Mouse (Mus musculus): Measurements from ENCODE around the gene Mab21l2.

Mab21l2 gene

DNA sequence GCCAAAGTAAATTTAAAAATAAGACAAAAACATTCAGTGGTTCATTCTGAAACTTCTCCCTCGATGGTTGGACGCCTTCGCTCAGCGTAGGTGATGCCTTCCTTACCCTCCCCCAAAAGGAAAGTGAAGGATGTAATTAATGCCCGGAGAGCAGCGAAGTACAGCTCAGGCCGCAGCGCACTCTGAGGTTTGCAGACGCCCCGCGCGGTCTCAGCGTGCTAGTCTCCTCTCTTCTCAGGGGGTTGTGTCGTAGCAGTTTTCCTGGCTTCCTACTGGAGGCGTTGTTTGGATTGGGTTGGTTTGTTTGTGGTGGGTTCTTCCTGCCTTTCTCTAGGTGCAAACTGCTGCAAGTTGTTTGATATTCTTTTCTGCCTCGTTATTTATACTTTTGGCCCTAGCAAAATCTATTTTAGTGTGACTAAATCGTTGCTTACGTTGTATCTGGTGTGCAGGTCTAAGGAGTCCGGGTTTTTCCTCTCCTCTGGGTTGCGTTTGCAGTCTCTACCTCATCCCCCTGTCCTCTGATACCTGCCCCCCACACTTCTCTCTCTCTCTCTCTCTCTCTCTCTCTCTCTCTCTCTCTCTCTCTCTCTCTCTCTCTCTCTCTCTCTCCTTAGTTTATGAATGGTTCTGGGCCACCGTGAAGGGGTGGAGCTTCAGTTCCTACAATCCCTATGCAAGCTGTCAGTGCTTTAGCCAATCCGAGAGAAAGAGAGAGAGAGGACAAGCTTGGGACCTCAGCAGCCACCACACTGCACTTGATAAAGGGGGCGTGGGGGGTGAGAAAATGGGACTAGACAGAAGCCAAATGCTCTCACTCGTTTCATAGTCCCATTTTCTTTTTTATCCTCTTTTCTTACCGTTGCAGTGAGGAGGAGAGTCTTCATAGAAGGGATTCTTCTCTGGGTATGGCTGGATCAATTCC lies at the start of gene Mab21l2:
Gene Mab21l2, minus strand, starts transcription at position 539 of the 925 bp plus-strand sequence.
- no peak for DNase-seq (ENCODE audit: low spot score in 2 of 2)

DNA sequence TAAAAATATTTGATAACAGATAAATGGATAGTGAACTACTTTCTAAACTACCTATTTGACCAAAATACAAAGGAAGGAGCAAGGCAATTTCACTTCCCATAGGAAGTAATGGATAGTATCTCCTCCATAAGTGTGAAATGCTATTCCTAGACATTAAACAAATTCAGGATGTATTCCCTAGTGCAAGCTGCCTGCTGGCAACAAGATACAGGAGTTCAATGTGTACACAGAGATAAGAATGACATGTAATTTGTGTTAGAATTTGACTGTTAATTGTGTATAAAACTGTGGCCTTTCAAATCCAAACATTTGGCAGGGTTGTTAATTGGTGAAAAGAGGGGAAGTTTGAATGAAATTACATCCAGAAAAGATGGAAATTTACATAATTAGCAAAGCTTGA lies 26.9 kb upstream of the Mab21l2 start:
- DNase-seq (ENCODE audit: low spot score in 2 of 2): no peak

GRCm38 (mm10) chr3:86572519-86573244 lies 24.3 kb upstream of the Mab21l2 start:
- no peak for DNase-seq (ENCODE audit: low spot score in 2 of 2)

DNA sequence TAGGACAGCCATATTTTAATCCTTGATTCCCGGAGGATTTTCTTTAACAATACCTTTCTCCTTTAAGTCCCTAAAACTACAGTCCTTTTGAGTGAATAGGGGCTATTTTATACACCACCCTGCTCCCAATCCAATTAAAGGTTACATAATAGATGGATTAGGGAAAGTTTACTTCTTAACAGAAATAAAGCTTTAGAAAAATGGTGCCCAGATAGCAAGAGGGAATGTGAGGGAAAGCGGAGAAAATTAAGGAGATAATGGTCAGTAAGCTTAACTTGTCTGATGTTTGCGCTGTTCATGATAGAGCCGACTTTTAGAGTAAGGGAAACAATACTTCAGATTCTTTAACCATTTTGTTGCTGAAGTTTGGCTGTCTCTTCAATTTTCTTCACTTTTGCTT lies 23.1 kb upstream of the Mab21l2 start:
- DNase-seq (ENCODE audit: low spot score in 2 of 2): no peak

DNA sequence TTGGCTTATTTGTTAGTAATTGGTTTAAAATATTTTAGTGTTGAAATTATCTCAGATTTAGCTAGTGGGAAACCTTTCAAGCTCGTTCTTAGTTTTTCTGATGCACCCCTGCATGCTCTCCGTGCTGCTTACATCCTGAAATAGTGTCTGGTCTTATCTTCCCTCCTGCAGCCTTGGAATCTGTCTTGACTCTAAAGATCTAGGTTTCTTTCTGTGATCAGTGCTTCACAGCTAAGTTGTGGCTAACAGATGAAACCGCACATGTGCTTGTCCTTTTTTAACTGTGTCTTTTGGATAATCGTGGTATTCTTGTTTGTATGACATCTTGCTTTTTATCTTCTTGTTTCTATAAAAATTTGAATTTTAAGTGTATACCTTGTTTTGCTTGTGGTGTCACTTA lies 18.9 kb upstream of the Mab21l2 start:
- no peak for DNase-seq (ENCODE audit: low spot score in 2 of 2)

- no peak for DNase-seq (ENCODE audit: low spot score in 2 of 2)
Measured at GRCm38 (mm10) chr3:86561396-86561795, 13.0 kb upstream of the Mab21l2 start.

GRCm38 (mm10) chr3:86561023-86561344 lies 12.6 kb upstream of the Mab21l2 start:
- no peak for DNase-seq (ENCODE audit: low spot score in 2 of 2)

GRCm38 (mm10) chr3:86560281-86561022 lies 12.0 kb upstream of the Mab21l2 start:
- DNase-seq (ENCODE audit: low spot score in 2 of 2): no peak

DNA sequence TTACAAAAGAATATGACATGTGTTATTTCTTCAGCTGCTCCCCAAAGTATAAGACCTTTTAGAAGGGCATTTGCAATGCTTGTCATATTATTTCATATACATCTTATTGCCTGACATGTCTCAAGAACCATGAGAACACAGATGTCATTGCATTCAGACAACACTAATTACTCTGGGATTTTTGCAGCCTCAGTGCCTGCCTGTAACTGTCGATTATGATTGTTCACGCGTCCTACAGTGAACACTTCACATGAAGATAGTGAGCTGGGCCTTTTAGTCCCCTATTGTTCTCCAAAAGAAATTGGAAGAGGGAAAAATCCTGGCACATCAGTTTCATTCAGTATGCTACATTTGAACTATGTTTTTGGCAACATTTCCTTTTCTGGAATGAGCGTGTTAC lies 11.2 kb upstream of the Mab21l2 start:
- DNase-seq (ENCODE audit: low spot score in 2 of 2): no peak

- DNase-seq (ENCODE audit: low spot score in 2 of 2): no peak
Measured at GRCm38 (mm10) chr3:86558976-86559375, 10.5 kb upstream of the Mab21l2 start.

- no peak for DNase-seq (ENCODE audit: low spot score in 2 of 2)
Measured at GRCm38 (mm10) chr3:86552170-86552569, 3.7 kb upstream of the Mab21l2 start.

DNA sequence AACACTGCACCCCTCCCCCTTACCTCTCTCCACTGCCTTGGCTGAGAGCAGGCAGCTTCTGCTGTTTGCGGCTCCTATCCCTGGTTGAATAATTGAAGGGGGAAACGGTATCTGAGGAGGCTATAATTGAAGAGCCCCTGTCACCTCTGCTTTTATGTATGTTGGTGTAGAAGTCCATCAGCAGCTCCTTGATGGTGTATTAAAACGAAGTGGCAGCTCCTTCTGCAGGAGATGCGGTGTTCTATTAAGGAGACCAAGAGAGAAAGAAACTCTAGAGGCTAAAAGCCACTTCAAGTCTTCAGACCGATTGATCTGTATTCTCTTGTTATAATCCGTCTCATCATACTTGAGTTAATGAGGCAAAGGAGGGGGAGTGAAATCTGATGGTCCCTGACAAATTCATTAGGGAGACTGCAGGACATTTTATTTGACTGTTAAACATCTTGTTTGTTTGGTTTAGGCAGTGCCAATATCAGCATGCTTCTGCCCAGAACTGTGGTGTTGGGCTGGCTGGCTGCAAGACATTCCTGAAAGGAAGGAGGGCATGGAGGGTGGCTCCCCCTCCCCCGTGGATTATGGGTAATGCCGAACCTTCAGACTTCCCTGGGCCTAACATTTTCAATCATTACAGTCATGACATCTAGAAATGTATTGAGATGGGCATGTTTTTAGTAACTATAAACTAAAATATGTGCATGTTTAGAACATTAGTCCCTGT lies 2.7 kb upstream of the Mab21l2 start:
- DNase-seq (ENCODE audit: low spot score in 2 of 2): no peak

DNA sequence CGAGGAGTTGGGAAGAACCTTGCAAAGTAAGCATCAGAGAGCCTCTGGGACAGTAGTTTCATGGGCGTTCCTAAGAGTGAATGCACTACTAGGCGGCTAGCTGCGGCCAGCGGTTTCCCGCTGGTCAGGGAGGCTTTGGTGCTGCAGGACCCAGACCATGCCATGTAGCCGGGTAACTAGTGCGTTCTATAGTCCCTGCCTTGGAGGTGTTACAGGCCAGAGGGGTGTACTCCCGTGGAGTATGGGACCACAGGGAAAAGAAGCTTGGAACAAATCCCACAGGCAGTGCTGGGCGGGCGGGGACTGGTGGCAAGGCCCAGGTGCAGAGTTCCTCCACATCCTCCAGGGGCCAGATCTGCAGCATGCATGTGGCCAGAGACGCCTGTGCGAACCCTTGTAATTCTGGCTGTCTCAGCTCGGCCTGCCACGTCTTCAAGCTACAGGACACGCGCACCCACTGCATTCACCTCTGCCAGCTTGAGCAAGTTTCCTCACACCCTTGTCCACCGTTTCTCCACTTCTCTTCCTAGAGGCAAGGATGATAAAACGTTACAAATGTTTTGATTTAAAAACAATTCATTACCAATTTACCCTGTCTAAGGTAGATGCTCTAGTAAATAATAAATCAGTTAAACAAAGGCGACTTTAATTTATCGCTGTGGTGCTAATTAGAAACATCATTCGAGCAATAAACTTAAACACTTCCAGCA lies 2.0 kb upstream of the Mab21l2 start:
- no peak for DNase-seq (ENCODE audit: low spot score in 2 of 2)

- DNase-seq (ENCODE audit: low spot score in 2 of 2): peak in 1 of 2 experiments; percentile 64
Measured at GRCm38 (mm10) chr3:86547251-86547791, 1.1 kb downstream of the Mab21l2 start.

- peak; percentile 19 to 73 for DNase-seq (ENCODE audit: low spot score in 2 of 2)
Measured at GRCm38 (mm10) chr3:86546471-86547250, 1.8 kb downstream of the Mab21l2 start.

GRCm38 (mm10) chr3:86545945-86546344 lies 2.5 kb downstream of the Mab21l2 start:
- DNase-seq (ENCODE audit: low spot score in 2 of 2): no peak

DNA sequence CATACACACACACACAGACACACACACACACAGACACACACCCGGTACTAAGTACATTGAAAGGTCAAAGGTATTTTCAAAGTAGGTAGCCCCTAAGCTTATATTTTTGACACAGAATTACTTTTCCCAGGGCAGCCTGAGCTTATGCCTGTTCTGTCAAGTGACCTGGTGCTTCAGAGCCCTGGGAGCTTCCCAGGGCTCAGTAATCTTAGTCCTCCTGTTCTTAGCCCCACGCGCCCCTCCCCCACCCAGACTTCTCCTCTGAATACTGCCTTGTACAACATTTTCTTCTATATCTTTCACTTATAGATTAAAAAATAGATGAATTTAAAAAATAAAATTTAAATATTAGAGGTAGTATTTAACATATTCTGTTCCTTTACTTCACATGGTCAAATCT lies 3.6 kb downstream of the Mab21l2 start:
- DNase-seq (ENCODE audit: low spot score in 2 of 2): no peak

- DNase-seq (ENCODE audit: low spot score in 2 of 2): no peak
Measured at GRCm38 (mm10) chr3:86541863-86542397, 6.5 kb downstream of the Mab21l2 start.

DNA sequence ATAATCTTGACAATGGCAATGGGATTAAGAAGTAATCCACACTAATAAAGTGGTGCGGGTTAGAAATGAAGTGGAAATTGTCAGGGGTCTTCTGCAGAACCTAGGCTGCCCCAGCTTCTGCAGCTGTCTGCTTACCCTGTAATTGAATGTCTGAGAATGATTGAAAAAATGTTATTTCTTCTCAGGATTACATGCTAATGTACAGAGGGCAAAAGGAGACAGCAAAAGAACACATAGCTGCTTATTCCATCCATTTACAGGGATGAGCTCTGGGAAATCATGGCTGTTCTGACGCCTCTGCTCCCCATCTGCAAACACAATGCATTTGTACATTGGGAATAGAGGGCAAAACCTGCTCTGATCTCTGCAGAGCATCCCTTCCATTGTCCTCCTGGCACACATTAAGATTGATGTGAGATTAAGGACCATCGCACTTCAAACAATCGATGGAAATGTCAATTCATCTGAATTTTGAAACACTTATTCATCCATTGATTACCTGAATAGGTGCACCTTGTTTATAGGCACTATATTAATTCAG lies 7.3 kb downstream of the Mab21l2 start:
- no peak for DNase-seq (ENCODE audit: low spot score in 2 of 2)
